Mouse (Mus musculus): ENCODE data around the gene Sf1. TPM values are rescaled to one million over a fixed set of nuclear protein-coding genes. Genes with fewer than 3 reads are reported as not detected.

Sf1 gene
- polyA plus RNA-seq, 1 experiment from 2014 or later = 275 TPM

DNA sequence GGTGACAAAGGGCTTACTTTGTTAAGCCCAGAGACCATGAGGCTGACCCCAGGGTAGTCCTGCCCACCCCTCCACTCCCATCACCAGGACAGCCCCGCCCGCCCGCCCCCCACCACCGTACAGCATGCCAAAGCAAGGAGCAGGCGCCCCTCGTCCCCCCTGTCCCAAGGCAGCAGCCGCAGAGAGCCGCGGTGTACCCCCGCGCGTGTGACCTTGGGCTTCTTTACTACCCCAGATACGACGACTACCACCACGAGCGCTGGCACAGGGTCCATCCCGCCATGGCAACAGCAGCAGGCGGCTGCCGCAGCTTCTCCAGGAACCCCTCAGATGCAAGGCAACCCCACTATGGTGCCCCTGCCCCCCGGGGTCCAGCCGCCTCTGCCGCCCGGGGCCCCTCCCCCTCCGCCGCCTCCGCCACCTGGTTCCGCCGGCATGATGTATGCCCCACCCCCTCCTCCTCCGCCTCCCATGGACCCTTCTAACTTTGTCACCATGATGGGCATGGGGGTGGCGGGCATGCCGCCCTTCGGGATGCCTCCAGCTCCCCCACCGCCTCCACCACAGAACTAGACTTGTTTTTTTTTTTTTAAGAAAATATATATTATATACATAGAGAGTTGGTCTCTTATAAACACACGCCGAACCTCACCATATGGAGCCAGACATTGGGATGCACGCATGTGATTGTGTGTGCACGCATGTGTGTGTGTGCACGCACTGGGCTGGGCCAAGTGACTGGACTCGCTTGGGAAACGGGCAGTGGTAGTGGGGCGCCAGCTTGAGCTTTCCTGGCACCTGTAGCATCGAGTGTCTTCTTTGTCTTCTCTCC is 12.1 kb downstream of the Sf1 start:
- ATAC-seq (replicated peaks; ENCODE audit: low FRiP score) = 0 out of 2 replicates have a peak, but pooled peaks have one; percentile 39
- H3K9me3 ChIP-seq (ENCODE audit: control insufficient read depth, low read length) = no peaks in the 10 kb centered on the region
- H3K27ac ChIP-seq (ENCODE audit: low read depth, low read length) = no peak overlapping the region
- peaks cover 63% of the 10 kb centered on the region for H3K36me3 ChIP-seq (ENCODE audit: control insufficient read depth, insufficient read depth, low read length)
- whole genome bisulfite sequencing = 90% methylated on average over 32 of the region's 42 CpGs
- H3K4me3 ChIP-seq (ENCODE audit: low read depth, low read length) = no peak overlapping the region
- no peak overlapping the region for H3K4me2 ChIP-seq (ENCODE audit: low read depth, low read length, severe bottlenecking)
- H3K9ac ChIP-seq (ENCODE audit: low read length) = no peak overlapping the region
- no peaks in the 10 kb centered on the region for H3K4me1 ChIP-seq (replicated peaks; ENCODE audit: control insufficient read depth, insufficient read depth, low read length)
- no peaks in the 10 kb centered on the region for H3K27me3 ChIP-seq (ENCODE audit: control insufficient read depth, insufficient read depth, low read length)
- DNase-seq (ENCODE audit: low spot score) = no peak

DNA sequence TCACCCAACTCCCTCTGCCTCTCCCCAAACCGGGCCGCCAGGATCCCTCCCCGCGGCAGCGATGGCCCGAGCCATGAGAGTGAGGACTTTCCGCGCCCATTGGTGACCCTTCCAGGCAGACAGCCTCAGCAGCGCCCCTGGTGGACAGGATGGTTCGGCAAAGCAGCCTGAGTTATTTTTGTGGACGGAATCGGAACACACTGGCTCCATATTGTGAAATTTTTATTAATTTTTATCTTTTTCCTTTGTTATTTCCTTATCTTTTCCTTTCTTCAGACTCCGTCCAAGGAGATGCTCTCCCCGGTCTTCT is 12.7 kb downstream of the Sf1 start:
- no peaks in the 10 kb centered on the region for H3K27me3 ChIP-seq (ENCODE audit: control insufficient read depth, insufficient read depth, low read length)
- H3K27ac ChIP-seq (ENCODE audit: low read depth, low read length) = no peak overlapping the region
- H3K9me3 ChIP-seq (ENCODE audit: control insufficient read depth, low read length) = no peaks in the 10 kb centered on the region
- peak; percentile 83 for DNase-seq (ENCODE audit: low spot score)
- H3K36me3 ChIP-seq (ENCODE audit: control insufficient read depth, insufficient read depth, low read length) = peaks cover 57% of the 10 kb centered on the region
- no peak overlapping the region for H3K4me2 ChIP-seq (ENCODE audit: low read depth, low read length, severe bottlenecking)
- H3K4me3 ChIP-seq (ENCODE audit: low read depth, low read length) = no peak overlapping the region
- WGBS = 80% methylated on average over 14 of the region's 14 CpGs
- H3K9ac ChIP-seq (ENCODE audit: low read length) = no peak overlapping the region
- H3K4me1 ChIP-seq (replicated peaks; ENCODE audit: control insufficient read depth, insufficient read depth, low read length) = no peaks in the 10 kb centered on the region
- no peak for ATAC-seq (replicated peaks; ENCODE audit: low FRiP score)

GRCm38 (mm10) chr19:6376643-6377042 is 13.2 kb downstream of the Sf1 start:
- ATAC-seq (replicated peaks; ENCODE audit: low FRiP score) (no peak), DNase-seq (ENCODE audit: low spot score) (no peak)
- no peaks in the 10 kb centered on the region for H3K4me1 ChIP-seq (replicated peaks; ENCODE audit: control insufficient read depth, insufficient read depth, low read length)
- H3K36me3 ChIP-seq (ENCODE audit: control insufficient read depth, insufficient read depth, low read length) = peaks cover 53% of the 10 kb centered on the region
- no peak overlapping the region for H3K4me2 ChIP-seq (ENCODE audit: low read depth, low read length, severe bottlenecking)
- H3K9ac ChIP-seq (ENCODE audit: low read length) = no peak overlapping the region
- H3K27me3 ChIP-seq (ENCODE audit: control insufficient read depth, insufficient read depth, low read length) = no peaks in the 10 kb centered on the region
- 80% methylated on average over 2 of the region's 2 CpGs for WGBS
- H3K27ac ChIP-seq (ENCODE audit: low read depth, low read length) = no peak overlapping the region
- H3K9me3 ChIP-seq (ENCODE audit: control insufficient read depth, low read length) = no peaks in the 10 kb centered on the region
- no peak overlapping the region for H3K4me3 ChIP-seq (ENCODE audit: low read depth, low read length)

DNA sequence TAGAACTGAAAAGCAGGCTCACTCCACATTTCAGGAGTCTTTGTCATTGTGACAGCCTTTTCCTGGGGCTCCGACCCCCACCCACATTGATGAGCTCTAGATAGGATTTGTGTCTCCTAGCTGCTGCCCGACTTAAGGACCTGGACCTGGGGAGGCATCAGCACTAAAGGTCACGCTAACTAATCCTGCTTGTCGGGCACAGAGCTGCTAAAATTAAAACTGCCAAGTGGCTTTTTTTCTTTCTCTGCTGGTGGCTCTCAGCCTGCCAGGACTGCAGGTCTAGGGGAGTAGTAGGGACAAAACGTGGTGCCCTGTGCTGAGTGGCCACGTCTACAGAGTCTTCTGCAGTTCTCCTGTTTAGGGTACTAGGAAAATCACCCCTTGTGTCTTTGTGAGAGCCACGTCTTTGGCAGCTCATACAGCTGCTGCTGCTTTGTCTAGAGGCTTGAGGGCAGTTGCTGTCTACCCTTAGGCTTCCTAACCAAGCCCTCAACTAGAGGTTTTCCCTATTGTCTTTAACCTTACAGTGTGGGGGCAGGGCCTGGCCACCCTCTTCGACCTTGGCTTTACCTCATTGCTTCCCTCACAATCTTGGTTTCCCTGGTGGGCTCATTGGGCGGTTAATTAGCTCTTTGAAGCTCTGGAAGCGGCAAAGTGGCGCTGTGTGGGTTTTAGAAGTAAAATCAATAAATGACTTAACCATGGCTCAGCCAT is 14.0 kb downstream of the Sf1 start:
- WGBS = 51% methylated on average over 11 of the region's 11 CpGs
- H3K4me1 ChIP-seq (replicated peaks; ENCODE audit: control insufficient read depth, insufficient read depth, low read length) = no peaks in the 10 kb centered on the region
- H3K36me3 ChIP-seq (ENCODE audit: control insufficient read depth, insufficient read depth, low read length) = peaks cover 44% of the 10 kb centered on the region
- H3K27me3 ChIP-seq (ENCODE audit: control insufficient read depth, insufficient read depth, low read length) = no peaks in the 10 kb centered on the region
- DNase-seq (ENCODE audit: low spot score) = no peak
- H3K4me3 ChIP-seq (ENCODE audit: low read depth, low read length) = no peak overlapping the region
- ATAC-seq (replicated peaks; ENCODE audit: low FRiP score) = no peak
- H3K4me2 ChIP-seq (ENCODE audit: low read depth, low read length, severe bottlenecking) = no peak overlapping the region
- no peaks in the 10 kb centered on the region for H3K9me3 ChIP-seq (ENCODE audit: control insufficient read depth, low read length)
- H3K9ac ChIP-seq (ENCODE audit: low read length) = no peak overlapping the region; the same call in 1 of the 2 replicates
- H3K27ac ChIP-seq (ENCODE audit: low read depth, low read length) = peak overlapping the region; percentile 31; the same call in 1 of the 2 replicates

DNA sequence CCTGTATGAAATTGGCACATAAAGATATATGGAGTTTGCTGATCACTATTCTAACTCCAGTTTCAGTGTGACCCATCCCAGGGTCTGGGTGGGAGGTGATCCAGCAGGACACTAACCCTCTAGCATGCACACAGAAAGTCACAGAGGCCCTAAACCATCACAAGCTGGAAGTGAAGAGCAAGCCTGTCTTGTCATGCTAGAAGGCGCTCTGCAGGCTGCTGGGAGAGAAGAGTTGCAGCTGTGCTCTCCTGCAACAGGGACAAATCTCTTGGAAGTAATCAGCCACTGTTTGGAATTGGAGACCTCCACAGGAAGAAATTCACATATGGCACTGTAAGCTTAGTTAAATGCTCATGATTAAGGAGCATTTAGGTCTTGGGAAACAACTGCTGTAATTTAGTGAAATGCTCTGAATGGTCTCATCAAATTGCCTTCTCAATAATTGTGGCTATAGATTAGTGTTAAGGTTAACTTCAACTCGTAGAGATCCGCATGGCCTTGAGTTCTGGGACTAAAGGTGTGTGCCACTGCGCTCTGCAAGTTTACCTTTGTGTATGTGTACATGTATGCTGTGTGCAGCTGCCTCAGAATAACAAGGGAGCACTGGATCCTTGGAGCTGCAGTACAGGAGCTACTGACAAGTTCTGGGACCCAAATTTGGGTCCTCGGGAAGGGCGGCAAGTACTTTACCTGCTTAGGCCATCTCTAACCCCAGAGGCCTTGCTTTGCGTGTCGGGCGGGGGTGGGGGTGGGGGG is 17.1 kb downstream of the Sf1 start:
- WGBS = 94% methylated on average over 9 of the region's 9 CpGs
- ATAC-seq (replicated peaks; ENCODE audit: low FRiP score) = no peak
- H3K36me3 ChIP-seq (ENCODE audit: control insufficient read depth, insufficient read depth, low read length) = peaks cover 19% of the 10 kb centered on the region
- no peaks in the 10 kb centered on the region for H3K9me3 ChIP-seq (ENCODE audit: control insufficient read depth, low read length)
- H3K27me3 ChIP-seq (ENCODE audit: control insufficient read depth, insufficient read depth, low read length) = no peaks in the 10 kb centered on the region
- no peak for DNase-seq (ENCODE audit: low spot score)
- H3K27ac ChIP-seq (ENCODE audit: low read depth, low read length) = no peak overlapping the region
- no peak overlapping the region for H3K4me3 ChIP-seq (ENCODE audit: low read depth, low read length)
- no peak overlapping the region for H3K4me2 ChIP-seq (ENCODE audit: low read depth, low read length, severe bottlenecking)
- H3K4me1 ChIP-seq (replicated peaks; ENCODE audit: control insufficient read depth, insufficient read depth, low read length) = no peaks in the 10 kb centered on the region
- H3K9ac ChIP-seq (ENCODE audit: low read length) = no peak overlapping the region

GRCm38 (mm10) chr19:6381238-6381637 is 17.7 kb downstream of the Sf1 start:
- Histone ChIP-seq H3K4me1 (replicated peaks; ENCODE audit: control insufficient read depth, insufficient read depth, low read length) (no peaks in the 10 kb centered on the region), H3K27ac (ENCODE audit: low read depth, low read length) (no peak overlapping the region), H3K27me3 (ENCODE audit: control insufficient read depth, insufficient read depth, low read length) (no peaks in the 10 kb centered on the region), H3K9me3 (ENCODE audit: control insufficient read depth, low read length) (no peaks in the 10 kb centered on the region), H3K4me2 (ENCODE audit: low read depth, low read length, severe bottlenecking) (no peak overlapping the region), H3K4me3 (ENCODE audit: low read depth, low read length) (no peak overlapping the region), H3K36me3 (ENCODE audit: control insufficient read depth, insufficient read depth, low read length) (peaks cover 14% of the 10 kb centered on the region), H3K9ac (ENCODE audit: low read length) (no peak overlapping the region)
- DNase-seq (ENCODE audit: low spot score) (no peak), ATAC-seq (replicated peaks; ENCODE audit: low FRiP score) (no peak)
- 98% methylated on average over 5 of the region's 5 CpGs for WGBS

DNA sequence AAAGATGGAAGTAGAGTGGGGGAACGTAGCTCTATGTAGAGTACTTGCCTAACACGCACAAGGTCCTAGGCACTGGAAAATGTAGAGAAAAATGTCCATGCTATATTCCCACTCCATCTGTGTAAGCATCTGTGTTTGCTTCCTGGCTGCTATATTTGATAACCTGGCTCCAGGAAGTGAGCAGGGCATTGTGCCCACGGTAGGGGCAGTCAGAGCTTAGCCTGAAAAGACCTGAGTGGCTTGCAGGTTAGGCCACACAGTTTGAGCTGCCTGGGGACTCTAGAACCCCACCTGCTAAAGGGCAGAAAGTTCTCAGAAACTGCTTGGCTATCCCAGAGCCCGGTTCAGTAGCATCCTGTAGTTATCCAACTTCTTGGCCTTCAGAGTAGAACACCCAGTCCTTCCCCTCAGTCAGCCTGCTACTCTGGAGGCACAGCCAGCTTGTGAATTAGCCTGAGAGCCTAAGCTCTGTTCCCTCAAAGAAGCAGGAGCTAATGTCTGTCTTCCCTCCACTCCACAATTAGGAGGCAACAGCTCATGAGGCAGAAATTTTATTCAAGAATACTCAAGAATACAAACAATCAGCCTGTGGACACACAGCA is 18.9 kb downstream of the Sf1 start:
- no peaks in the 10 kb centered on the region for H3K27me3 ChIP-seq (ENCODE audit: control insufficient read depth, insufficient read depth, low read length)
- WGBS = 86% methylated on average over 4 of the region's 4 CpGs
- no peak overlapping the region for H3K9ac ChIP-seq (ENCODE audit: low read length)
- H3K36me3 ChIP-seq (ENCODE audit: control insufficient read depth, insufficient read depth, low read length) = peaks cover 7% of the 10 kb centered on the region; the same call in 1 of the 2 replicates
- H3K4me2 ChIP-seq (ENCODE audit: low read depth, low read length, severe bottlenecking) = no peak overlapping the region
- ATAC-seq (replicated peaks; ENCODE audit: low FRiP score) (no peak), DNase-seq (ENCODE audit: low spot score) (no peak)
- H3K9me3 ChIP-seq (ENCODE audit: control insufficient read depth, low read length) = no peaks in the 10 kb centered on the region
- no peak overlapping the region for H3K4me3 ChIP-seq (ENCODE audit: low read depth, low read length)
- no peak overlapping the region for H3K27ac ChIP-seq (ENCODE audit: low read depth, low read length)
- H3K4me1 ChIP-seq (replicated peaks; ENCODE audit: control insufficient read depth, insufficient read depth, low read length) = no peaks in the 10 kb centered on the region

DNA sequence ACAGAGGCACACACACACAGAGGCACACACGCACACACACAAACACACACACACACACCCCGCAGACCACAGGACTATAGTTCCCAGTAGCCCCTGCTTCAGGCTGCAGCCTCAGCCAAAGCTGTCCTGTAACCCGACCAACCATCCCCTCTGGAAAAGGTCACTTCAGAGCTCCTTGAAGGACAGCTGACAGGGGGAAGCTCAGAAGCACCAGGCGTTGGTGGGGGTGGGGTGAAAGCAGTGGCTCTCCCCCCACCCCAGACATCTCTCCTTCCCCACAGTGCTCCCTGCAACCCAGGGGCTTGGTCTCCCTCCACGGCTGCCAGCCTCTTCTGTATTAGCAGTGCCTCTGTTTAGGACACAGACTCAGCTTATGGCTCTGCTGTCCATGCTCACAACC is 20.0 kb downstream of the Sf1 start:
- no peak overlapping the region for H3K9ac ChIP-seq (ENCODE audit: low read length)
- no peak for ATAC-seq (replicated peaks; ENCODE audit: low FRiP score)
- no peak overlapping the region for H3K4me3 ChIP-seq (ENCODE audit: low read depth, low read length)
- no peak overlapping the region for H3K4me2 ChIP-seq (ENCODE audit: low read depth, low read length, severe bottlenecking)
- no peaks in the 10 kb centered on the region for H3K9me3 ChIP-seq (ENCODE audit: control insufficient read depth, low read length)
- no peaks in the 10 kb centered on the region for H3K4me1 ChIP-seq (replicated peaks; ENCODE audit: control insufficient read depth, insufficient read depth, low read length)
- DNase-seq (ENCODE audit: low spot score) = peak; percentile 53
- no peaks in the 10 kb centered on the region for H3K27me3 ChIP-seq (ENCODE audit: control insufficient read depth, insufficient read depth, low read length)
- 0 out of 2 replicates have a peak, but pooled peaks cover 1% of the 10 kb centered on the region for H3K36me3 ChIP-seq (ENCODE audit: control insufficient read depth, insufficient read depth, low read length)
- no peak overlapping the region for H3K27ac ChIP-seq (ENCODE audit: low read depth, low read length)
- 54% methylated on average over 5 of the region's 5 CpGs for WGBS
